ENCODE assay signal across 15 mouse cellular contexts in genomic region chr3:84412920-84413319, GRCm38 (mm10).
A peak's percentile ranks its signal among the peaks of the same experiment; 100 is the strongest.
DNase-seq lines count a peak whose midpoint lies in the region; ATAC-seq and TF ChIP-seq lines count a peak whose summit lies in the region.
"Had no signal": no experiment of that assay in that cellular context is flagged by ENCODE, and none has a peak within 500 bp of the region (broad histone marks: within the 10 kb centered on the region; RNA-seq: fewer than 3 reads in every experiment).

No protein-coding gene starts in this region.

- no peak overlapping the region for H3K9ac ChIP-seq in forebrain, embryonic 15.5 days (replicated peaks)
- H3K9ac ChIP-seq in midbrain, embryonic 15.5 days = no peak overlapping the region
- peak overlapping the region; percentile 54 for H3K9ac ChIP-seq in liver, embryonic 13.5 days
- no peak overlapping the region for H3K9ac ChIP-seq in heart, adult 2 months (ENCODE audit: low read depth, low read length)
- H3K9ac ChIP-seq: heart, embryonic 13.5 days; lung, embryonic 14.5 days; neural tube, embryonic 13.5 days had no signal

- H3K4me3 ChIP-seq in forebrain, embryonic 10.5 days = no peak overlapping the region
- no peak overlapping the region for H3K4me3 ChIP-seq in forebrain, embryonic 15.5 days
- H3K4me3 ChIP-seq in midbrain, embryonic 10.5 days = no peak overlapping the region
- no peak overlapping the region for H3K4me3 ChIP-seq in midbrain, embryonic 15.5 days
- H3K4me3 ChIP-seq in liver, embryonic 13.5 days (replicated peaks) = no peak overlapping the region
- H3K4me3 ChIP-seq in heart, adult 2 months = no peak overlapping the region
- H3K4me3 ChIP-seq: erythroblast, embryonic 14.5 days; heart, embryonic 13.5 days; neural tube, embryonic 13.5 days had no signal

- TF ChIP-seq CTCF in heart, adult 2 months (IDR thresholded peaks at IDR 0.05) = no peak

- peaks cover 45% of the 10 kb centered on the region for H3K4me1 ChIP-seq in forebrain, embryonic 10.5 days
- H3K4me1 ChIP-seq in forebrain, embryonic 15.5 days = no peaks in the 10 kb centered on the region
- H3K4me1 ChIP-seq in midbrain, embryonic 10.5 days = peaks cover 41% of the 10 kb centered on the region
- H3K4me1 ChIP-seq in midbrain, embryonic 15.5 days = peaks cover 9% of the 10 kb centered on the region
- peaks cover 46% of the 10 kb centered on the region for H3K4me1 ChIP-seq in liver, embryonic 13.5 days (replicated peaks)
- no peaks in the 10 kb centered on the region for H3K4me1 ChIP-seq in heart, adult 2 months (ENCODE audit: control insufficient read depth, insufficient read depth, low read length)

- H3K79me2 ChIP-seq in heart, adult 2 months (replicated peaks; ENCODE audit: control insufficient read depth, insufficient read depth, low read length) = no peaks in the 10 kb centered on the region

- no peak for TF ChIP-seq POLR2A in heart, adult 2 months (IDR thresholded peaks at IDR 0.05; ENCODE audit: insufficient read depth, low read depth, low read length)

- no peak for ATAC-seq in forebrain, embryonic 15.5 days (replicated peaks)
- ATAC-seq in midbrain, embryonic 15.5 days (replicated peaks) = no peak
- peak; percentile 54 for ATAC-seq in liver, embryonic 13.5 days (ENCODE audit: low read depth)
- ATAC-seq in cerebellum, adult (ENCODE audit: insufficient number of reproducible peaks, low FRiP score, low TSS enrichment) = no peak

- no peak overlapping the region for H3K4me2 ChIP-seq in forebrain, embryonic 15.5 days (replicated peaks)
- no peak overlapping the region for H3K4me2 ChIP-seq in midbrain, embryonic 15.5 days
- H3K4me2 ChIP-seq in liver, embryonic 13.5 days = peak overlapping the region; percentile 53
- H3K4me2 ChIP-seq: heart, embryonic 13.5 days; lung, embryonic 14.5 days; neural tube, embryonic 13.5 days had no signal

- intact Hi-C loops in heart, adult 2 months (cut with DNase I) = no loop called here

- H3K27ac ChIP-seq in forebrain, embryonic 10.5 days = 0 out of 2 replicates have a peak overlapping the region, but pooled peaks have one; percentile 27
- no peak overlapping the region for H3K27ac ChIP-seq in forebrain, embryonic 15.5 days (replicated peaks)
- H3K27ac ChIP-seq in midbrain, embryonic 10.5 days (replicated peaks) = peak overlapping the region; percentile 30; the same call in 1 of the 2 replicates
- no peak overlapping the region for H3K27ac ChIP-seq in midbrain, embryonic 15.5 days
- peak overlapping the region; percentile 79 for H3K27ac ChIP-seq in liver, embryonic 13.5 days
- H3K27ac ChIP-seq in heart, adult 2 months = no peak overlapping the region
- H3K27ac ChIP-seq: heart, embryonic 13.5 days; neural tube, embryonic 13.5 days had no signal

- no peak for TF ChIP-seq EP300 in heart, adult 2 months (IDR thresholded peaks at IDR 0.05; ENCODE audit: insufficient read depth, low read depth, low read length)

- 77% methylated on average over 5 of the region's 5 CpGs for WGBS in forebrain, embryonic 10.5 days
- WGBS in forebrain, embryonic 15.5 days = 58% methylated on average over 5 of the region's 5 CpGs
- WGBS in midbrain, embryonic 10.5 days = 70% methylated on average over 5 of the region's 5 CpGs
- 57% methylated on average over 5 of the region's 5 CpGs for WGBS in midbrain, embryonic 15.5 days
- WGBS in liver, embryonic 13.5 days (ENCODE audit: insufficient replicate concordance) = 21% methylated on average over 5 of the region's 5 CpGs
- 72% methylated on average over 5 of the region's 5 CpGs for WGBS in heart, adult 2 months

- no peak for DNase-seq in forebrain, embryonic 10.5 days (ENCODE audit: extremely low spot score, low spot score)
- no peak for DNase-seq in midbrain, embryonic 10.5 days (ENCODE audit: low spot score)
- peak; percentile 51 for DNase-seq in liver, embryonic 13.5 days
- no peak for DNase-seq in left cerebral cortex, adult 9 months (ENCODE audit: low spot score in 2 of 2)
- no peak for DNase-seq in heart, adult 2 months
- DNase-seq: cerebellum, postnatal 10 days; heart, postnatal 4 days; lung, embryonic 14.5 days; right cerebral cortex, postnatal 4 days had no signal

- no peaks in the 10 kb centered on the region for H3K36me3 ChIP-seq in forebrain, embryonic 10.5 days (replicated peaks)
- H3K36me3 ChIP-seq in forebrain, embryonic 15.5 days = no peaks in the 10 kb centered on the region
- no peaks in the 10 kb centered on the region for H3K36me3 ChIP-seq in midbrain, embryonic 10.5 days
- no peaks in the 10 kb centered on the region for H3K36me3 ChIP-seq in midbrain, embryonic 15.5 days (replicated peaks)
- H3K36me3 ChIP-seq in liver, embryonic 13.5 days = no peaks in the 10 kb centered on the region
- no peaks in the 10 kb centered on the region for H3K36me3 ChIP-seq in heart, adult 2 months (ENCODE audit: control insufficient read depth, insufficient read depth, low read length)
- H3K36me3 ChIP-seq: heart, embryonic 13.5 days; neural tube, embryonic 13.5 days had no signal

- H3K9me3 ChIP-seq in forebrain, embryonic 10.5 days = no peaks in the 10 kb centered on the region
- H3K9me3 ChIP-seq in forebrain, embryonic 15.5 days = no peaks in the 10 kb centered on the region
- no peaks in the 10 kb centered on the region; the same call in 1 of the 2 replicates for H3K9me3 ChIP-seq in midbrain, embryonic 10.5 days (replicated peaks)
- no peaks in the 10 kb centered on the region for H3K9me3 ChIP-seq in midbrain, embryonic 15.5 days
- no peaks in the 10 kb centered on the region for H3K9me3 ChIP-seq in liver, embryonic 13.5 days (replicated peaks)
- H3K9me3 ChIP-seq: heart, embryonic 13.5 days; neural tube, embryonic 13.5 days had no signal

- H3K27me3 ChIP-seq in forebrain, embryonic 10.5 days (ENCODE audit: poor library complexity, severe bottlenecking) = no peaks in the 10 kb centered on the region
- no peaks in the 10 kb centered on the region for H3K27me3 ChIP-seq in forebrain, embryonic 15.5 days
- peaks cover 26% of the 10 kb centered on the region for H3K27me3 ChIP-seq in midbrain, embryonic 10.5 days (ENCODE audit: low read depth, poor library complexity, severe bottlenecking)
- H3K27me3 ChIP-seq in midbrain, embryonic 15.5 days (replicated peaks) = no peaks in the 10 kb centered on the region
- H3K27me3 ChIP-seq in liver, embryonic 13.5 days = no peaks in the 10 kb centered on the region
- no peaks in the 10 kb centered on the region; the same call in 1 of the 2 replicates for H3K27me3 ChIP-seq in heart, adult 2 months (ENCODE audit: control insufficient read depth, insufficient read depth, low read length)
- H3K27me3 ChIP-seq: neural tube, embryonic 13.5 days had no signal

Comparison
In these comparisons a context has a peak if more than half of its experiments do, and no peak if none do; other contexts are left out.
1. H3K27ac ChIP-seq: peak in forebrain, embryonic 10.5 days (single experiment), midbrain, embryonic 10.5 days (single experiment) and liver, embryonic 13.5 days (single experiment); none in forebrain, embryonic 15.5 days (single experiment), midbrain, embryonic 15.5 days (single experiment) and heart, adult 2 months (single experiment).